Mouse (Mus musculus) retina, postnatal 7 days (tissue): ENCODE data around the gene Gm42372.
A peak's percentile ranks its signal among the peaks of the same experiment; 100 is the strongest.
"Not testable (repeated sequence)": the region's sequence is repeated elsewhere in the genome, so short reads cannot be mapped to it uniquely, and the experiment has no call there.

Experiments used
- DNase-seq: peaks from one replicate; pipeline ENCODE4 v3.0.0-alpha.2; 2012; ENCODE audit warnings: low read depth, low spot score

Gm42372 gene

DNA sequence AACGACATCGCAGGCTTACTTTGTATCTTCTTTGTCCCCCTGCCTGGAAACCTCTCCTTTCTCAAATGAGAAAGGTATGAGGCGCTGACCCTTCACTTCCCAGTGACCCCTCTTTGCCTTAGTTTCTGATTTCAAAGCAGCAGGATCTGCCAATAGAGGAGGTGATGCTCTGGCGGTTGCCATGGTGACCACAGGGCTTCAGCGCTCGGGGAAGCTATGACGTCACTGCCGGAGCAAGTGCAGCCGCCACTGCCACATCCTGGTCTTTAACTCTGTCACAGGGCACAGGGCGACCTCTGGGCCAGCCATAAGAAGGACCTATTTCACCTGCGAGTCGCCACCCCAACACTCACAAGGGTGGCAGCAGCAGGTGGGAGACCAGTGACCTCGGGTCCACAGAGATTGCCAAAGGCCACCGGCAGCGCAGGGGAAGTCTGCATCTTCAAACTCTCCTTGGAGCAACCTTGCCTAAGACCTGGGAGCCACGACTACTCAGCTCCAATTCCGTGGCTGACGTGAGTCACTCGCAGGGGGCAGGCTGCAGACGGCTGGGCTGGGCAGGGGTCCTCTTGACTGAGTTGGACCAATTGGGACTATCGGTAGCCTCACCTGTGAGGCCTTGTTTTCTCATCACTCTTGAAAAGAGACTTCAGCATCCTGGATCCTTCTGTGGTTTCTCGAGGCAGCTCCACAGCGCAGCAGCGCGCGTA lies at the start of gene Gm42372:
Gene Gm42372 (plus strand): TSS at position 228 of the 710 bp plus-strand sequence.
- DNase-seq, result peak; percentile 50

DNA sequence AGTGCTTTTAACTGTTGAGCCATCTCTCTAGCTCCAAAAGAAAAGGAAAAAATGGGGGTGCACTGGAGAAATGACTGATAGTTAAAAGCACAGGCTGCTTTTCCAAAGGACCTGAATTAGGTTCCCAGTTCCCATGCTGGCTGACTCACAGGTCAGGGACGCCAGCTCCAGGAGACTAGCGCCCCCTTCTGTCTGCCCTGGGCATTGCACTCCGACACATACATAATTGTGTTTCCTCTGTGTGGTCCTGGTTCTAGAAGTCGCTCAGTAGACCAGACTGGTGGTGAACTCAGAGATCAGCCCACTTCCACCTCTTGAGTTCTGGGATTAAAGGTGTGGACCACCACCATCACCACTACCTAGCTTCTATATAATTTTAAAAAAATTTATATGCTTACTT lies 45.6 kb upstream of the Gm42372 start:
- no peak for DNase-seq

- DNase-seq, result no peak
These were observed 44.6 kb upstream of the Gm42372 start for GRCm38 (mm10) chr7:16938117-16938791.

- DNase-seq, result no peak
These were observed 42.6 kb upstream of the Gm42372 start for GRCm38 (mm10) chr7:16940292-16940691.

DNA sequence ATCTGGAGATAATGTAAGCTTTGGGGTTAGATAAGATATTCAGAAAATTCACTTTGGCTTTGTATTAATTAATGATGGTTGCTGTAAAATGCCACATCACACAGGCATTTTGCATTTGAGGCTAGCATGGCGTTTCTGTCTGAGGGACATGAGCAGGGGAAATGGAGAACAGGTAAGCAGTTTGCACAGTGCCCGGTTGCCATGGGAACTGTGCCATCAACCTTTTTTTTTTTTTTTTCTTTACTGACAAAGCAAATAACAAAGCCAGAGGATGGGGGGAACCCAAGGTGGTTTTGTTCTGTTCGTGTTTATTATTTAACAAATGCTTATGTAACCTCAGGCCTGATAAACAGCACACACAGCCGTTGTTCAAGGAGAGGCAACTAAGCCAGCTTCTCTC lies 40.0 kb upstream of the Gm42372 start:
- no peak for DNase-seq

DNA sequence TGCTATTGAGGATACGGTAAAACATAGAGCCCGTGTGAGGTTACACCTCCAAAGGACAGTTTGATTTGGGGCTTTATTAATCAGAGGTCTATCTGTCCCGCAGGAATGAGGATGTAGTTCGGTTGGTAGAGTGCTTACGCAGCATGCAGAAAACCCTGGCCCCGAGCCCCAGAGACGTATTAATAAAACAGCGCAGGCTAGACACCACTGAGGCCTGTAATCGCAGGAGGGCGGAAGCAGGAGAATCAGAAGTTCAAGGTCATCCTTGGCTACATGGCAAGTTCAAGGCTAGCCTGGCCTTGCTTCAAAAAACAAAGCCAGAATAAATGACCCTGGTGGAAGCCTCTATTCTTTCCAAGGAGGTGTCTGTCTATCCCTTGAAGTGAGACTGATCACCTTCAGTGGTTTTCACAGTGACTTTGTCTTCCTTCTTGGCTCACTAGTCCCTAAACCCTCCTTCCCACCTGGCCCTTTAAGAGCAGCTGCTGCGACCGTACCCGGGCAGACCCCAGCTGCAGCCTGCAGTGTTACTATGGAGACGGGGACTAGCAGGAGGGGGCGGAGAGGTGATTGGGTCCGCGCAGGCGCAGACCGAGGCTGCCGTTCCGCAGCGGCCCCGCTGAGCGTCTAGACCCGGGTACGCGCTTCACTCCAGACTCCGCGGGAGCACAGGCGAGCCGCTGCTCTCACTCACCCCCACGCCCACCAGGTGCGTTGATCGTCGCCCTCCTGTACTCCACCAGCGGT lies 38.7 kb upstream of the Gm42372 start, which contains the start of gene Pnmal2:
Gene Pnmal2 (plus strand): TSS at position 622 of the 747 bp plus-strand sequence.
- peak; percentile 82 for DNase-seq

GRCm38 (mm10) chr7:16944808-16945315 lies 38.0 kb upstream of the Gm42372 start:
- no peak for DNase-seq

DNA sequence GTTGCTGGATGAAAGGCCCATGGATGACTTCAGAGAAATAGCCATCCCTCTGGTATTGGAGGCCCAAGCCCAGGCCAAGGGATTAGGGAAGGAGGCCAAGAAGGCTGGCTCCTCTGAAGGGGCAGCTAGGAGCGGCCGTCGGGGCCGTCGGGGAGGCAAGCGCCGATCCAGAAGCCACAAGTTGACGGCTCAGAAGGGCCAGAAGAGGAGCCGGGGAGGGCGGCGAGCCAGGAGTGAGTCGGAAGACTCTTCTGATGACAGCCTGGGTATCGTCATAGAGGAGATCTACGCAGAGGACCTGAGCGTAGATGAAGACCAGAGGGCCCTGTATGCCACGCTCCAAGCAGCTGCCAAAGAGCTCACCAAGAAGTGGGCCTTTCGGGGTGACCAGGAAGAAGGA lies 37.5 kb upstream of the Gm42372 start:
- no peak for DNase-seq

DNA sequence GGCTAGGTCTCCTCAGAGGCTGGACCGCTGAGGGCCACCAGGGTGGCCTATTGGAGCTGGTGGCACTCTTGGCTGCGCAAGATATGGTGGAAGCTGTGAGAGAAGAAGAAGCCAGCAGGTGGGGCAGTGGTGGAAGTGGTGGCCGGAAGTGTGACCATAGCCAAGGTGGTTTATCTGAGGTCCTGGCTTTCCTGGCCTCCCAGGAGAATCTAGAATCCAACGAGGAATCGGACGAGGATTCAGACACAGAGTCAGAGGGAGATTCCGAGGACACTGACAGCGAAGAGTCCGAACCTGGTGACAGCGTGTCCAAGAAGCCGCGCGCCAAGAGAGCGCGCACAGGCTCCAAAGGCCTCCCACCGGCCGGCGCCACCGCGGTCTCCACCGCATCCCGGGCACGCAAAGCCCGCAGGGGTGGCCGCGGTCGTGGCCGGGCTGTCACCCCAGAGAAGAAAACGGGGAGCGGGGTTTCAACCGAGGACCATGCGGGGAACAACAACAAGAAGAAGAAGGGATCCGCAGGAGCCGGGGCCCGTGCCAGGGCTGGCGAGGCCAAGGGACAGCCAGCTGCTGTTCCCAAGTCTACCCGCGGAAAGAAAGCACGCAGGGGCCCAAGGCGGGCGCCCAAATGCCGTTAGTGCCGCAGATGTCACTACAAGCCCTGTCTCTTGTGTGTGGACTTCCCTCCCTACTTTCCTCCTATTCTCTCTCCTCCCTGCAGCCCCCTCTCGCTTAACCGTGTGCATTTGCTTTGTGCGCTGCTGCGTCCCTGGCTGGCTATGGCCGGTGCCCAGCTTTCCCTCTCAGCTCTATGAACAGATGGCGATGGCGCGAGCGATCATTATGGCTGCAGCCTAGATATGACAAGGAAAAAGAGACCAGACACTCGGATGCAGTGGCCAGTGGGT lies 36.2 kb upstream of the Gm42372 start:
- DNase-seq, result no peak

GRCm38 (mm10) chr7:16947349-16947895 lies 35.5 kb upstream of the Gm42372 start:
- no peak for DNase-seq

DNA sequence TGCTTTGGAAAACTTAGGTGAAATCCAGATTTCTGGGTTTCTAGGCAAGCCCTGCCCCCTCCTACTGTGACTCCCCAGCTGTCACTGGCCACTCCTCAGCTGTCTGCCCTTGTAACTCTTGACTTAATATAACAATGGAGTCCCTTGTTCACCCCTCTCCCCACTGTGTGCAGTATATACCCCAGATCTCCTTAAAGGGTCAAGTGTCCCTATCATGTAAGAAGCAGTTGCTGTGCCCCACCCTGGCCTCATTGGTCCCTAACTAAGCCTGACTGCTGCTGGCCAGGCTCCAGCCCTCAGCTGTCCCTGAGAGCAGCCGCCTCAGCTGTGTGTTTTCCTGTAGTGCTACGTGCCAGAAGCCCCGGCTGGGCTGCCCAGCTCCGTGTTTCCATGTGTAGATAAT lies 34.9 kb upstream of the Gm42372 start:
- no peak for DNase-seq

DNA sequence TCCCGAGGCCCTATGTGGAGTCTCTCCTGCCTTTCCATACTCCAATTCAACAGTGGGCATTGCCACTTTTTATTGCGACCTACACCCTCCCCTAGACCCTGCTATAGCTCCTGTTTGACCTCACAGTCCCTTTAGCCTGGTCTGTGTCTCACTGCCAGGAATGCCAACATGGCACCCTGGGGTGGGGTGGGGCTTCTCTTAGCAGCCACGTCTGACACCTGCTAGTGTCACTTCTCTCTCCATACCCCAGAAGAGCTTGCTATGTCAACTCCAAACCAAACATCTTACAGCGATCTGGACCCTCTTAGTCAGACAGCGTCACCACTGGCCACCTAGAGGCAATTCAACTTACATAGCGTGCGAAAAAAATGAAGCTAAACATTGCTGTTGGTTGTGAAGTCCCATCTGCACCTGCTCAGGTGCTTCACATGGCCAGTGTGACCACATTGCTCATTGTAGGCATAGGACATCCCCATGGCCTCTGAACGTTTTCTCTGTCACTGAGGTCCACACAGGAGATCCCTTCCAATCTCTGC lies 33.9 kb upstream of the Gm42372 start:
- DNase-seq, result no peak

GRCm38 (mm10) chr7:16949908-16950841 lies 32.7 kb upstream of the Gm42372 start:
- DNase-seq, result peak; percentile 65

GRCm38 (mm10) chr7:16950861-16951635 lies 31.8 kb upstream of the Gm42372 start:
- DNase-seq, result peak; percentile 71

GRCm38 (mm10) chr7:16953776-16954175 lies 29.1 kb upstream of the Gm42372 start:
- not testable (repeated sequence) for DNase-seq

GRCm38 (mm10) chr7:16955712-16956111 lies 27.2 kb upstream of the Gm42372 start:
- no peak for DNase-seq

- no peak for DNase-seq
These were observed 26.2 kb upstream of the Gm42372 start for GRCm38 (mm10) chr7:16956410-16957265.
